Mouse (Mus musculus) kidney, postnatal 0 days (tissue): ENCODE data around the gene Gatad2a. TPM values are rescaled to one million over a fixed set of nuclear protein-coding genes. Genes with fewer than 3 reads are reported as not detected.

Source experiments
- ATAC-seq: fragments of 200-750 bp; cut with Nextera tagmentation; replicated peaks from 2 replicates; pipeline ENCODE4 v1.8.0; 2017; ENCODE audit warnings: low read depth, moderate number of reproducible peaks, moderate TSS enrichment, moderate library complexity; ENCODE audit not compliant: low FRiP score
- DNase-seq: peaks from one replicate; pipeline ENCODE4 v3.0.0-alpha.2; 2016; ENCODE audit warnings: low spot score
- H3K27ac ChIP-seq: fragments of 300-500 bp; sonication (generic); 2 replicates; pipeline ENCODE4 v1.5.1; 2014; ENCODE audit warnings: mild to moderate bottlenecking
- H3K27me3 ChIP-seq: fragments of 300-500 bp; sonication (generic); 2 replicates; pipeline ENCODE4 v1.6.1; 2014; ENCODE audit warnings: low read length, mixed read lengths; ENCODE audit not compliant: insufficient read depth
- H3K36me3 ChIP-seq: fragments of 300-500 bp; sonication (generic); 2 replicates; pipeline ENCODE4 v1.6.1; 2014; ENCODE audit warnings: low read length, mixed read lengths; ENCODE audit not compliant: insufficient read depth
- H3K4me1 ChIP-seq: fragments of 300-500 bp; sonication (generic); replicated peaks from 2 replicates; pipeline ENCODE4 v1.6.1; 2014; ENCODE audit warnings: antibody characterized with exemption, low read length, mixed read lengths; ENCODE audit not compliant: insufficient read depth
- H3K4me2 ChIP-seq: fragments of 300-500 bp; sonication (generic); 2 replicates; pipeline ENCODE4 v1.6.1; 2014; ENCODE audit warnings: mild to moderate bottlenecking, low read length, moderate library complexity, mixed read lengths
- H3K4me3 ChIP-seq: fragments of 300-500 bp; sonication (generic); replicated peaks from 2 replicates; pipeline ENCODE4 v1.5.1; 2014; ENCODE audit warnings: low read depth, low read length
- H3K9ac ChIP-seq: fragments of 300-500 bp; sonication (generic); 2 replicates; pipeline ENCODE4 v1.6.1; 2014; ENCODE audit warnings: low read depth, low read length
- H3K9me3 ChIP-seq: fragments of 300-500 bp; sonication (generic); replicated peaks from 2 replicates; pipeline ENCODE4 v1.6.1; 2016; ENCODE audit warnings: low read length, inconsistent platforms, mixed read lengths
- CTCF ChIP-seq: IDR thresholded peaks from 2 replicates; pipeline ENCODE4 v1.5.1; 2016; ENCODE audit warnings: antibody characterized with exemption, low read depth, mild to moderate bottlenecking, moderate library complexity
- WGBS: fragments of 180-500 bp; shearing (Covaris S2); extraction: QIAGEN DNeasy Blood & Tissue Kit; methylation state at CpG from one replicate; pipeline ENCODE4 v1.1.7; 2014; 5-methylcytosine and 5-hydroxymethylcytosine counted together
- polyA plus RNA-seq: library from polyadenylated mRNA; unstranded; fragments of >200 nt; fragmentation: Nextera tagmentation; extraction: Ambion mirVana; gene quantifications from 2 replicates; pipeline ENCODE4 v1.2.1, GENCODE M21; 2015

Gatad2a gene
- polyA plus RNA-seq, 1 experiment from 2014 or later: 49.5 TPM

- WGBS: 72% methylated on average over 2 of the region's 2 CpGs
- H3K36me3 ChIP-seq: no peaks in the 10 kb centered on the region
- no peak overlapping the region for H3K4me2 ChIP-seq
- ATAC-seq (no peak), DNase-seq (no peak)
- H3K27me3 ChIP-seq: no peaks in the 10 kb centered on the region
- H3K9me3 ChIP-seq: no peaks in the 10 kb centered on the region
- no peak overlapping the region for H3K27ac ChIP-seq
- no peak overlapping the region for H3K4me3 ChIP-seq
- no peaks in the 10 kb centered on the region for H3K4me1 ChIP-seq
- no peak for TF ChIP-seq CTCF
- H3K9ac ChIP-seq: no peak overlapping the region
Observed at GRCm38 (mm10) chr8:69984876-69985553, 11.2 kb downstream of the Gatad2a start.

- no peaks in the 10 kb centered on the region for H3K4me1 ChIP-seq
- no peak overlapping the region for H3K27ac ChIP-seq
- no peak for TF ChIP-seq CTCF
- H3K4me3 ChIP-seq: no peak overlapping the region
- no peaks in the 10 kb centered on the region for H3K9me3 ChIP-seq
- ATAC-seq: no peak
- H3K36me3 ChIP-seq: no peaks in the 10 kb centered on the region
- DNase-seq: no peak
- 92% methylated on average over 4 of the region's 4 CpGs for WGBS
- H3K9ac ChIP-seq: no peak overlapping the region
- no peaks in the 10 kb centered on the region for H3K27me3 ChIP-seq
- H3K4me2 ChIP-seq: no peak overlapping the region
Observed at GRCm38 (mm10) chr8:69978456-69978855, 17.7 kb downstream of the Gatad2a start.

GRCm38 (mm10) chr8:69974806-69975205 is 21.4 kb downstream of the Gatad2a start:
- Histone ChIP-seq H3K27me3 (no peaks in the 10 kb centered on the region), H3K9ac (peak overlapping the region; percentile 97), H3K4me1 (peaks cover 10% of the 10 kb centered on the region; the same call in 1 of the 2 replicates), H3K4me2 (peak overlapping the region; percentile 87), H3K4me3 (peak overlapping the region; percentile 100), H3K36me3 (no peaks in the 10 kb centered on the region), H3K27ac (peak overlapping the region; percentile 92), H3K9me3 (no peaks in the 10 kb centered on the region)
- DNase-seq (peak; percentile 24), ATAC-seq (no peak)
- WGBS: 25% methylated on average over 5 of the region's 5 CpGs
- no peak for TF ChIP-seq CTCF

- 0% methylated on average over 49 of the region's 50 CpGs for WGBS
- H3K9ac ChIP-seq: peak overlapping the region; percentile 97
- no peaks in the 10 kb centered on the region for H3K36me3 ChIP-seq
- H3K27me3 ChIP-seq: no peaks in the 10 kb centered on the region
- DNase-seq: peak; percentile 95
- no peak for TF ChIP-seq CTCF
- ATAC-seq: peak; percentile 94
- no peaks in the 10 kb centered on the region for H3K9me3 ChIP-seq
- peak overlapping the region; percentile 92 for H3K27ac ChIP-seq
- peak overlapping the region; percentile 87 for H3K4me2 ChIP-seq
- peaks cover 10% of the 10 kb centered on the region; the same call in 1 of the 2 replicates for H3K4me1 ChIP-seq
- peak overlapping the region; percentile 100 for H3K4me3 ChIP-seq
Observed at GRCm38 (mm10) chr8:69974194-69974614, 22.0 kb downstream of the Gatad2a start.

- Histone ChIP-seq H3K4me1 (peaks cover 10% of the 10 kb centered on the region; the same call in 1 of the 2 replicates), H3K4me3 (peak overlapping the region; percentile 100), H3K36me3 (no peaks in the 10 kb centered on the region), H3K9me3 (no peaks in the 10 kb centered on the region), H3K27me3 (no peaks in the 10 kb centered on the region), H3K4me2 (peak overlapping the region; percentile 87), H3K27ac (peak overlapping the region; percentile 92), H3K9ac (peak overlapping the region; percentile 97)
- 0% methylated on average over 50 of the region's 68 CpGs for WGBS
- peak; percentile 46 for DNase-seq
- ATAC-seq: peak; percentile 31
- TF ChIP-seq CTCF: no peak
Observed at GRCm38 (mm10) chr8:69973442-69974161, 22.6 kb downstream of the Gatad2a start.

- H3K4me1 ChIP-seq: peaks cover 10% of the 10 kb centered on the region; the same call in 1 of the 2 replicates
- no peak for TF ChIP-seq CTCF
- ATAC-seq: no peak
- DNase-seq: no peak
- no peaks in the 10 kb centered on the region for H3K36me3 ChIP-seq
- peak overlapping the region; percentile 100 for H3K4me3 ChIP-seq
- 7% methylated on average over 7 of the region's 7 CpGs for WGBS
- no peaks in the 10 kb centered on the region for H3K9me3 ChIP-seq
- peak overlapping the region; percentile 87 for H3K4me2 ChIP-seq
- H3K9ac ChIP-seq: peak overlapping the region; percentile 97; the same call in 1 of the 2 replicates
- H3K27me3 ChIP-seq: no peaks in the 10 kb centered on the region
- H3K27ac ChIP-seq: 0 out of 2 replicates have a peak overlapping the region, but pooled peaks have one; percentile 92
Observed at GRCm38 (mm10) chr8:69973063-69973441, 23.1 kb downstream of the Gatad2a start.
